Mouse (Mus musculus): ENCODE data around the gene Rab11fip2. TPM values are rescaled to one million over a fixed set of nuclear protein-coding genes. Genes with fewer than 3 reads are reported as not detected.

The Rab11fip2 gene
- polyA plus RNA-seq, 1 experiment from 2014 or later: 9.8 TPM

DNA sequence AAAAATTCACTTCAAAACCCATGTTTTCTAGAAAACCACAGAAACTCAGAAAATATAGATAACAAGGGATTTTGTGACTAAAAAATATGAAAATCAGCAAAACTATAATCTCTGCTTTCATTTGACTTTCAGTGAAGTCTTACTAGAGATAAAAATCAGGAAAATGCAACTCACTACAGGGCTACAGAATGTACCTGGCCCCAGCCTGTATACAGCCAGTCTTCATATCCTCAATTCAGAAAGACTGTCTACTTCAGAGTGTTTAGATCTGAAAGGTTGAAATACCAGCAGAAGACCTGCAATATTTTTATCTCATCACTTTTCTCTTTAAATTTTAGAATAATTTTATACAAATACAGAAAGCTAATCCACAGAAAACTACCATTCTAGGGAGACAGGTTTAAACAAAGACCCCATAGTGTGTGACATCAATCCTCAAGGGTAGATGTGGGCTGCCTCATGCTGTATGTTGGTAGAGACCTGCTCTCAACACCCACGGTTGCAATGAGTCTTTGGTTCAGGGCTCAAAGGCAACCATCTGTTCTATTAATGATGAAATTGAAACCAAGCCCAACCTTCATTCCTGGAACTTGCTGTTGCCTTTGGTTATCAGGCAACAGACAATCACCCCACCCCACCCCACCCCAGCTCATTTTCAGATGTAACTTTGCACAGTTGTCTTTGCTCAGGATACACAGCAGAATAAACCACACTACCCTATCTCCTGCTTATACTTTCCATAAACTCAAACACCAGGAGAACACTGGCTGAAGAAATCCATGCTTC, 38.0 kb downstream of the Rab11fip2 start:
- no peak overlapping the region for H3K4me2 ChIP-seq
- H3K9me3 ChIP-seq: no peaks in the 10 kb centered on the region
- peaks cover 14% of the 10 kb centered on the region for H3K36me3 ChIP-seq
- no peak overlapping the region for H3K9ac ChIP-seq
- H3K4me1 ChIP-seq (replicated peaks): no peaks in the 10 kb centered on the region
- no peak overlapping the region for H3K4me3 ChIP-seq
- H3K27ac ChIP-seq (replicated peaks): no peak overlapping the region
- WGBS: 71% methylated on average over 1 of the region's 1 CpGs
- ATAC-seq (ENCODE audit: low FRiP score, low read depth): no peak
- H3K27me3 ChIP-seq: no peaks in the 10 kb centered on the region

DNA sequence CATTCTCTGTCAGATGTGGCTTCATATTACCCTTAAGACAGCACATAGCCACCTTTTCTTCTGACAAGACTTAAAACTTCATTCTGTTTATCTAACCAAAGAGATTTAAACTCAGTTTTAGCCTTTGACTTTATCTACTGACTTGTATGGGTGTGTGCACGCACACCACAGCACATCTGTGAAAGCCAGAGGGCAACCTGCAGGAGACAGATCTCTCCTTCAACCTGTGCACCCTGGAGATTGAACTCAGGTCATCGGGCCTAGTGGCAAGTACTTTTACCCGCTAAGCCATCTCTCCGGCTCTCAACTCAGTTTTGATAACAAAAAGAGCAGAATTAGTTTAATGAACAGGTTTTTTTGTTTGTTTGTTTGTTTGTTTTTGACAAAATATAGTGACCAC, 43.5 kb downstream of the Rab11fip2 start:
- WGBS: 95% methylated on average over 4 of the region's 4 CpGs
- no peaks in the 10 kb centered on the region for H3K9me3 ChIP-seq
- H3K27ac ChIP-seq (replicated peaks): no peak overlapping the region
- H3K27me3 ChIP-seq: no peaks in the 10 kb centered on the region
- no peak overlapping the region for H3K4me2 ChIP-seq
- H3K36me3 ChIP-seq: no peaks in the 10 kb centered on the region
- ATAC-seq (ENCODE audit: low FRiP score, low read depth): no peak
- no peaks in the 10 kb centered on the region for H3K4me1 ChIP-seq (replicated peaks)
- H3K4me3 ChIP-seq: no peak overlapping the region
- H3K9ac ChIP-seq: no peak overlapping the region

DNA sequence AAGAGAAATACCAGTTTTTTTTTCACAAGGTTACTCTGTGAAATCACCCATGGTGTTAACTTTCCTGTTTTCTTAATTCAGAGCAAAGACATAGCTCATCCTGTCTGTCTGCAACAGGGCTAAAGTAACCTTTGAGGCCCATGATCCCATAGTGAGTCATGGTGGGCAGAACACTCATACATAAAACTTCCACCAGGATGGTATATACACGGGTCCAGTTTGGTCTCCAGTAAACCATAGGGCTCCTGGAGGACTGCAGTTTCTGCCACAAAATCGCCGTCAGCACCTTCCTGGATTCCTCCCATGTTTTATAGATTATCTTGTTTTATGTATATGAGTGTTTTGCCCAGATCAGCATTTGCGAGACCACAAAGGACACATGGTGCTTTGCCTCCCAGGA, 45.2 kb downstream of the Rab11fip2 start:
- Histone ChIP-seq H3K36me3 (no peaks in the 10 kb centered on the region), H3K4me3 (no peak overlapping the region), H3K4me1 (replicated peaks) (no peaks in the 10 kb centered on the region), H3K9me3 (no peaks in the 10 kb centered on the region), H3K27me3 (no peaks in the 10 kb centered on the region), H3K27ac (replicated peaks) (no peak overlapping the region), H3K9ac (no peak overlapping the region), H3K4me2 (no peak overlapping the region)
- no peak for ATAC-seq (ENCODE audit: low FRiP score, low read depth)
- WGBS: 92% methylated on average over 4 of the region's 4 CpGs

DNA sequence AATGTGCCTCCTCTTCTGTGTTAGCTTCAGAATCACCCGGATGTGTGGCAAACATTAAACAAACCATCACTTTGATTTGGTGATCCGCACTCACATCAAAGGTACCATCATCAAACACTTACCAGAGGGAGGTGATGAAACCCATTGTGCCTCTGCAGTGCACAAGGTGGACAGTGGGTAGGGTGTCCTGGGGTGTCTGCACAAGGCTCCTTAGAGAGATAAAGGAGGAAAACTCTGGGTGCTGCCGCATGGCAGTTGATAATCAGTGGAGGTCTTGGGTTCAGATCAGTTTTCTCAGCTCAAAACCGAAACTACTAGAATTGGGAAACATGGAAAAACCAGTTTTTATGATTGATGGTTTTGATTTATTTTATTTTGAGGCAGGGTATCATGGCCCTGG, 54.1 kb downstream of the Rab11fip2 start:
- no peak for ATAC-seq (ENCODE audit: low FRiP score, low read depth)
- Histone ChIP-seq H3K9me3 (no peaks in the 10 kb centered on the region), H3K9ac (no peak overlapping the region), H3K4me2 (no peak overlapping the region), H3K4me3 (no peak overlapping the region), H3K27me3 (no peaks in the 10 kb centered on the region), H3K36me3 (no peaks in the 10 kb centered on the region), H3K4me1 (replicated peaks) (no peaks in the 10 kb centered on the region), H3K27ac (replicated peaks) (no peak overlapping the region)
- 87% methylated on average over 4 of the region's 4 CpGs for WGBS

DNA sequence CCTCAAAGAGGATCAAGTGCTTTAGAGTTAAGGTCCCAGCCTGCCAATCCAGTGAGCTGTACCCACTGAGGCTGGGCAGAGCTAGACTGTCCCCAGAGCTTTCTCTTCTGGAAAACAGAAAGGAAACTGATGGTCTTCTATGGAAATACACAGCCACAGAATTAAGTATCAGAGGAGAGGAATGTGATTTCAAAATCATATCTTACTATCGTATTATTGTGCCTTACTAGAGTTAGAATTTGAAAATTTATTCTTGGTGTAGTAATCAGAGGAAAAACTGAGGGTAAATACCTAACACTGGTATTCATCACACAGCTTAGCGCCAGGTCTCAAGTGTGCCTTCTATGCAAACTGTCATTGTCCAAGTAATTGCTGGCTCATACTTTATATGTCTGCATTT, 54.6 kb downstream of the Rab11fip2 start:
- H3K36me3 ChIP-seq: no peaks in the 10 kb centered on the region
- H3K4me2 ChIP-seq: no peak overlapping the region
- 88% methylated on average over 2 of the region's 2 CpGs for WGBS
- no peak for ATAC-seq (ENCODE audit: low FRiP score, low read depth)
- no peak overlapping the region for H3K9ac ChIP-seq
- no peaks in the 10 kb centered on the region for H3K27me3 ChIP-seq
- H3K27ac ChIP-seq (replicated peaks): no peak overlapping the region
- no peaks in the 10 kb centered on the region for H3K4me1 ChIP-seq (replicated peaks)
- H3K9me3 ChIP-seq: no peaks in the 10 kb centered on the region
- H3K4me3 ChIP-seq: no peak overlapping the region

DNA sequence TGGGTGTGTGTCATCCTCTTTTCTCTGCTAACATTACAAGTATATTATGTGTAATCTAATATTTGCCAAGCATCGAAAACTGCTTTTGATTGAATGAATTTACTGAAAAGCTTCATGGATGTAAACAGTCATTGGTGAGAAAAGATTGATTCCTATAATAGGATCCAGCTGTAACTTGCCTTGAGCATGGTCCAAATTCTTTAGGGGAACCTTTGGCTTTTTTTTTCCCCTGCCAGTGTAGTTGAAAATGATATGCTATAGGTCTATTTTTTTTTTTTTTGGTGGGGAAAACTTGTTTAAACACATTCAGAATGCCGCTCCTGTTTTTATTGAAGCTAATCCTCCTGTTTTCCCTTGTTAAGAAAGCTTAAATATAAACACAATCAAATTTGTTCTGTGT, 55.6 kb downstream of the Rab11fip2 start:
- Histone ChIP-seq H3K9ac (no peak overlapping the region), H3K9me3 (no peaks in the 10 kb centered on the region), H3K36me3 (no peaks in the 10 kb centered on the region), H3K27ac (replicated peaks) (no peak overlapping the region), H3K4me1 (replicated peaks) (no peaks in the 10 kb centered on the region), H3K27me3 (no peaks in the 10 kb centered on the region), H3K4me3 (no peak overlapping the region), H3K4me2 (no peak overlapping the region)
- 83% methylated on average over 2 of the region's 2 CpGs for WGBS
- ATAC-seq (ENCODE audit: low FRiP score, low read depth): no peak

DNA sequence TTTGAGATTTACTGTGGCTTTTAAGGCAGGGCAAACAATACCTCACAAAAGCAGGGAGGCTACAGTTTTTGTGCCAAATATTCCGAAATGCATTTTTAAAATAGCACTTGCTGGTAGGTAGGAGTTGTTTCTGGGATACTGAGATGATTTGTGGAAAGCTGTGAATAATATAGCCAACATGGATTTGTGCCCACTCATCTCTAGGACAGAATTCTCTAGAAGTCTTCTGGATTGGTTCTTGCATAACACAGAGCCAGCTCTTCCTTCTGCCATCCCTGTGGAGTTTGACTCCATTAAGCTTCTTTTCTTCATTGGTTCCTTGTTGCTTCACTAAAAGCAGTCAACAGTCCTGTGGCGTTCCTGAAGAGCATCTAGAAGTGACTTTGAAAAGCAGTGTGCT, 58.2 kb downstream of the Rab11fip2 start:
- H3K4me3 ChIP-seq: no peak overlapping the region
- H3K4me2 ChIP-seq: no peak overlapping the region
- ATAC-seq (ENCODE audit: low FRiP score, low read depth): no peak
- H3K36me3 ChIP-seq: no peaks in the 10 kb centered on the region
- WGBS: 77% methylated on average over 2 of the region's 2 CpGs
- no peaks in the 10 kb centered on the region for H3K9me3 ChIP-seq
- H3K27ac ChIP-seq (replicated peaks): no peak overlapping the region
- no peak overlapping the region for H3K9ac ChIP-seq
- no peaks in the 10 kb centered on the region for H3K27me3 ChIP-seq
- no peaks in the 10 kb centered on the region for H3K4me1 ChIP-seq (replicated peaks)

DNA sequence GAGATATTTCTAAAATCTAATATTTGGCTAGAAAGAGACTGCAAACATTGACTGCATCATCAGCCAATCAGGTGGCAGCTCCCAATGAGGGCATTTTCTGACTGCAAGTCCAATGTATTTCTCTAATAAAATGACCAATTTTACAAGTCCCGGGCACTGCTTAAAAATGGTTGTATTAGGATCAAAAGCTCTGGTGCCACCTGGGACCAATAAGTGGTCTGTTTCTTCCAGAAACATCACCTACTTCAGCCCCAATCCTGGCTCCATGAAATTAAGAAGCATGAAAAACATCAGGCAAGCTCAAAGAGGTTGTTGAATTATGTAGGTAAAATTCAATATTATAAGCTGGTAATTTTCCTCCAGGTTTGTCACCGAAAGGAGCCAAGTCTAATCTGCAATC, 66.2 kb downstream of the Rab11fip2 start:
- Histone ChIP-seq H3K4me3 (no peak overlapping the region), H3K27me3 (no peaks in the 10 kb centered on the region), H3K9ac (no peak overlapping the region), H3K27ac (replicated peaks) (no peak overlapping the region), H3K9me3 (no peaks in the 10 kb centered on the region), H3K36me3 (no peaks in the 10 kb centered on the region), H3K4me2 (no peak overlapping the region), H3K4me1 (replicated peaks) (no peaks in the 10 kb centered on the region)
- 85% methylated on average over 2 of the region's 2 CpGs for WGBS
- ATAC-seq (ENCODE audit: low FRiP score, low read depth): no peak

DNA sequence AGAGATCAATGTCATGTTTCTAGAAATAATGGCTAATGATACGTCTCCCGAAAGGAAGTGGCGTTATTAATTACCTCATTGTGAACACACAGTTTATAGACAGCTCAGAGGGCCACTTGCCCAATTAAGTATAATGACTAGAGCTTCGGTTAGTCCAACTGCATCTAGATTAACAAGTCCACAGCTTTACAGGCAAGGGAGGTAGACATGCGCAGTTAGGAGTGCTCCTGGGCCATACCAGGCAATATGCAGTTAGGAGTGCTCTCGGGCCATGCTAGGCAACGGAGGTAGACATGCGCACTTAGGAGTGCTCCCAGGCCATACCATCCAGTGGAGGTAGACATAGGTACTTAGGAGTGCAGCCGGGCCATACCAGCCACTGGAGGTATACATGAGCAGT, 76.8 kb downstream of the Rab11fip2 start:
- H3K4me3 ChIP-seq: no peak overlapping the region
- 76% methylated on average over 9 of the region's 9 CpGs for WGBS
- no peak overlapping the region for H3K9ac ChIP-seq
- no peak for ATAC-seq (ENCODE audit: low FRiP score, low read depth)
- no peak overlapping the region for H3K27ac ChIP-seq (replicated peaks)
- no peaks in the 10 kb centered on the region for H3K36me3 ChIP-seq
- H3K9me3 ChIP-seq: no peaks in the 10 kb centered on the region
- no peak overlapping the region for H3K4me2 ChIP-seq
- H3K4me1 ChIP-seq (replicated peaks): no peaks in the 10 kb centered on the region
- no peaks in the 10 kb centered on the region for H3K27me3 ChIP-seq

DNA sequence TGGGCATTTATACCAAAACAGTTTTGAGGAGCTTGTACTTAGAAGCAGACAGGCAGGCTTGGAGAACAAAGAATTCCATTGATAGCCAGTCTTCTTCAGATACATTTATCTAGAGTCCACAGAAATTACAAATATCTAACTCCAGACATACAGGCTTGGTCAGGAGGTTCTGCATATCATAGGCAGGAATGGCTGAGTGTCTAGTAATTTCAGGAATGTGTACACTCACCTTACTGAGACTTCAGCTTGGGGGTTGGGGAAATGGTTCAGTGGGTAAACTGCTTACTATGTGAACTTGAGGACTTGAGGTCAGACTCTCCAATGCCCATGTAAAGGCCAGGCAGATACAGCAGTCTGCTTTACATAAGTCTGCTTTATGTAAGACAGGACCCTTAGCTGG, 81.0 kb downstream of the Rab11fip2 start:
- no peaks in the 10 kb centered on the region for H3K36me3 ChIP-seq
- no peak overlapping the region for H3K4me2 ChIP-seq
- no peak overlapping the region for H3K9ac ChIP-seq
- no peak overlapping the region for H3K27ac ChIP-seq (replicated peaks)
- no peaks in the 10 kb centered on the region for H3K9me3 ChIP-seq
- H3K27me3 ChIP-seq: no peaks in the 10 kb centered on the region
- no peaks in the 10 kb centered on the region for H3K4me1 ChIP-seq (replicated peaks)
- no peak overlapping the region for H3K4me3 ChIP-seq
- no peak for ATAC-seq (ENCODE audit: low FRiP score, low read depth)

DNA sequence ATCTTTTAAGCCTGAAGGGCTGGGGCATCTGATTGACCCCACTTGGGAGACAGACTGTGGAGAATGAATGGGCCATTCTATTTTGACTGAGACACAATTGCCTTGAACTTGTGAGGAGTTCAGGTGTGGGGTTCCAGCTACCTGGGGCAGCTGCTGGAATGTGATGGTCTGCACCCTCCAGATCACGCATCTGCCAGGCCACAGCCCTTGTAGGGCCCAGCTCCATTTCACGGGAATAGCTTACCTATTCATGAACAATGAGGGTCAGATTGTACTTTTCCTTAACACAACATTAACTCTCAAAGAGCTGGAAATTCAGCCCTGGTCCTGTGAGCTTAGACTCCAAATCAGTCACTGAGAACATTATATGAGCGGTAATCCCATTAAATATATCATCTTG, 82.7 kb downstream of the Rab11fip2 start:
- no peak overlapping the region for H3K4me3 ChIP-seq
- no peak overlapping the region for H3K27ac ChIP-seq (replicated peaks)
- no peaks in the 10 kb centered on the region for H3K36me3 ChIP-seq
- H3K4me1 ChIP-seq (replicated peaks): no peaks in the 10 kb centered on the region
- no peak overlapping the region for H3K4me2 ChIP-seq
- no peak overlapping the region for H3K9ac ChIP-seq
- ATAC-seq (ENCODE audit: low FRiP score, low read depth): no peak
- H3K27me3 ChIP-seq: no peaks in the 10 kb centered on the region
- WGBS: 74% methylated on average over 3 of the region's 3 CpGs
- no peaks in the 10 kb centered on the region for H3K9me3 ChIP-seq

DNA sequence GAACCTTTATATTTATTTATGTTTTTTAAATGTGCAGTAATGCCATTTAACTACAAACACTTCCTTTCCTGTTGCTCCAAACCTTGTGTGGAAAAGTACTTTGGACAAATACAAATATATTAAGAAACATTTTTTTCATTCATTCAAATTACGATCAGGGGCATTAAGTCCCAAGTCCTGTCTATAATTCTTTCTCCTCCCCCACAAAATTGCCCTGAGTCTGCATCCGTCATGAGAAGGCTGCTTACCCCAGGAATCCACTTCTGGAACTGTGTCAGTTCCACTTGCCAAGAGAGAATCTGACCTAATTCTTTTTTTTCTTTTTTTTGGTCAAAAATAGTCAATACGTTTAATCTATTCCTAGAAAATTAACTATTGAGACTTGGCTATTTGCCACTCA, 90.4 kb downstream of the Rab11fip2 start:
- no peak overlapping the region for H3K27ac ChIP-seq (replicated peaks)
- H3K9ac ChIP-seq: no peak overlapping the region
- 66% methylated on average over 3 of the region's 3 CpGs for WGBS
- H3K4me1 ChIP-seq (replicated peaks): no peaks in the 10 kb centered on the region
- no peak overlapping the region for H3K4me2 ChIP-seq
- no peaks in the 10 kb centered on the region for H3K36me3 ChIP-seq
- no peak overlapping the region for H3K4me3 ChIP-seq
- H3K27me3 ChIP-seq: no peaks in the 10 kb centered on the region
- no peak for ATAC-seq (ENCODE audit: low FRiP score, low read depth)
- no peaks in the 10 kb centered on the region for H3K9me3 ChIP-seq

Measured in hindbrain, embryonic 15.5 days (tissue).